Mouse (Mus musculus) small intestine, adult 2 months (tissue): Measurements from ENCODE around the gene Hist1h2ap. TPM values are rescaled to one million over a fixed set of nuclear protein-coding genes. Genes with fewer than 3 reads are reported as not detected.
A peak's percentile ranks its signal among the peaks of the same experiment; 100 is the strongest.
"Not testable (repeated sequence)": the region's sequence is repeated elsewhere in the genome, so short reads cannot be mapped to it uniquely, and the experiment has no call there.

ENCODE experiments used
- H3K27ac ChIP-seq: fragments of 200-500 bp; 2 replicates; pipeline ENCODE4 v1.5.1; 2012; ENCODE audit warnings: low read depth, low read length, control low read depth, inconsistent platforms; ENCODE audit not compliant: insufficient read depth
- H3K27me3 ChIP-seq: fragments of 200-500 bp; 2 replicates; pipeline ENCODE4 v1.6.1; 2012; ENCODE audit warnings: mild to moderate bottlenecking, moderate library complexity, low read length, inconsistent platforms; ENCODE audit not compliant: control insufficient read depth, insufficient read depth
- H3K36me3 ChIP-seq: fragments of 200-500 bp; 2 replicates; pipeline ENCODE4 v1.6.1; 2012; ENCODE audit warnings: mild to moderate bottlenecking, low read length, control low read depth, inconsistent platforms; ENCODE audit not compliant: control insufficient read depth, insufficient read depth
- H3K4me1 ChIP-seq: fragments of 200-500 bp; 2 replicates; pipeline ENCODE4 v1.6.1; 2012; ENCODE audit warnings: low read length, inconsistent platforms, mixed read lengths; ENCODE audit not compliant: control insufficient read depth, insufficient read depth, insufficient read length
- H3K4me3 ChIP-seq: fragments of 200-500 bp; 2 replicates; pipeline ENCODE4 v1.5.1; 2012; ENCODE audit warnings: low read depth, mild to moderate bottlenecking, control low read depth, inconsistent platforms, low read length, moderate library complexity
- CTCF ChIP-seq: fragments of 200-500 bp; IDR thresholded peaks from 2 replicates; pipeline ENCODE4 v1.5.1; 2012; ENCODE audit warnings: low read depth, mild to moderate bottlenecking, control low read depth, inconsistent platforms, low read length, moderate library complexity, mixed read lengths; ENCODE audit not compliant: insufficient replicate concordance, insufficient read length; ENCODE audit errors: extremely low read depth
- POLR2A ChIP-seq: fragments of 200-500 bp; IDR thresholded peaks from 2 replicates; pipeline ENCODE4 v1.6.1; 2012; ENCODE audit warnings: low read depth, mild to moderate bottlenecking, control low read depth, inconsistent platforms, low read length, moderate library complexity
- WGBS: fragments of 180-500 bp; shearing (Covaris S2); methylation state at CpG from one replicate; pipeline ENCODE4 v1.1.7; 2018; 5-methylcytosine and 5-hydroxymethylcytosine counted together
- polyA plus RNA-seq: library from polyadenylated mRNA; depleted of rRNA; stranded (reverse); fragments of >200 nt; gene quantifications from 2 replicates; pipeline ENCODE4 v1.2.3, GENCODE M21; 2012; rRNA removed

Hist1h2ap gene
- 1,042 and 2,404 TPM in 2 replicates for polyA plus RNA-seq

GRCm38 (mm10) chr13:21833461-21833860 lies at the start of gene Hist1h2ap, which contains the start of gene Hist1h2br:
Gene Hist1h2ap (minus strand): TSS chr13:21833507.
Gene Hist1h2br (plus strand): TSS chr13:21833743.
- H3K4me1 ChIP-seq, H3K36me3 ChIP-seq, H3K4me3 ChIP-seq, H3K27ac ChIP-seq, H3K27me3 ChIP-seq: not testable (repeated sequence)
- WGBS: no CpG with 5 or more reads among the region's 24 CpGs

DNA sequence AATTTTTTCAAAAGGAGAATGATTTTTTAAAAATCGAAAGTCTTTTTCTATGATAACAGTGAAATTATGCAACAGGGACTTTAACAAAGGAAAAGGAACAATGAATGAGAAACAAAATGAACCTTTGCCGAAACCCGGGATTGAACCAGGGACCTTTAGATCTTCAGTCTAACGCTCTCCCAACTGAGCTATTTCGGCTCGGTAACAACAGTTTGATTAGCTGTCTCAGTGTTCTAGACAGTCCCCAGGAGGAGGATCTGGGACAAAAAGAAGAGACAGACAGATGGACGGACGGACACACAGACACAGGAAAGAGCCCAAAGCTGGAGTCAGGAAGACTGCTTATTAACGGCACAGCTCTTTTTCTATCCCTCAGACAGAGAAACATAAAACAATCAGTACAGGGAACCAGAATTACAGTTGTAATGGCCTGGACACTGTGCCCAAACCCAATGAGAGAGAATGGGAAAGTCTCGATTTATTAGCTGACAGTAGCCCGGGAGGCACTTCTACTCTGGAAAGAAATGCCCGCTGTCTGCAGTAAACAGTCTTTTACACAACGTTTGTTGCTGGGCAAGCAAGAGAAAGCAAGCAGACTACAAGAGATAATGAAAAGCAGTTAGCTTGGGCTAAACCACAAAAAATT lies 49.6 kb upstream of the Hist1h2ap start:
- H3K27ac ChIP-seq: no peak overlapping the region

GRCm38 (mm10) chr13:21881878-21882669 lies 48.8 kb upstream of the Hist1h2ap start:
- Histone ChIP-seq H3K4me1 (no peaks in the 10 kb centered on the region), H3K36me3 (no peaks in the 10 kb centered on the region), H3K4me3 (no peak overlapping the region), H3K27ac (no peak overlapping the region), H3K27me3 (no peaks in the 10 kb centered on the region)
- no peak for TF ChIP-seq POLR2A
- no peak for TF ChIP-seq CTCF
- 12% methylated on average over 27 of the region's 27 CpGs for WGBS

More for the DNA sequence above, 49.6 kb upstream of the Hist1h2ap start:
- H3K4me1 ChIP-seq: no peaks in the 10 kb centered on the region
- H3K36me3 ChIP-seq: no peaks in the 10 kb centered on the region
- H3K27me3 ChIP-seq: no peaks in the 10 kb centered on the region
- TF ChIP-seq POLR2A: no peak
- TF ChIP-seq CTCF: no peak
- WGBS: 7% methylated on average over 13 of the region's 13 CpGs
- no peak overlapping the region for H3K4me3 ChIP-seq

GRCm38 (mm10) chr13:21880735-21881134 lies 47.4 kb upstream of the Hist1h2ap start:
- H3K4me1 ChIP-seq: no peaks in the 10 kb centered on the region
- H3K4me3 ChIP-seq: no peak overlapping the region
- H3K27ac ChIP-seq: no peak overlapping the region
- no peaks in the 10 kb centered on the region for H3K36me3 ChIP-seq
- no peaks in the 10 kb centered on the region for H3K27me3 ChIP-seq
- 85% methylated on average over 6 of the region's 6 CpGs for WGBS
- TF ChIP-seq POLR2A (no peak), CTCF (no peak)

- not testable (repeated sequence) for H3K4me3 ChIP-seq, H3K27me3 ChIP-seq, H3K4me1 ChIP-seq, H3K27ac ChIP-seq, H3K36me3 ChIP-seq
- WGBS: 49% methylated on average over 3 of the region's 3 CpGs
These were observed 32.2 kb upstream of the Hist1h2ap start for GRCm38 (mm10) chr13:21865503-21865902.

DNA sequence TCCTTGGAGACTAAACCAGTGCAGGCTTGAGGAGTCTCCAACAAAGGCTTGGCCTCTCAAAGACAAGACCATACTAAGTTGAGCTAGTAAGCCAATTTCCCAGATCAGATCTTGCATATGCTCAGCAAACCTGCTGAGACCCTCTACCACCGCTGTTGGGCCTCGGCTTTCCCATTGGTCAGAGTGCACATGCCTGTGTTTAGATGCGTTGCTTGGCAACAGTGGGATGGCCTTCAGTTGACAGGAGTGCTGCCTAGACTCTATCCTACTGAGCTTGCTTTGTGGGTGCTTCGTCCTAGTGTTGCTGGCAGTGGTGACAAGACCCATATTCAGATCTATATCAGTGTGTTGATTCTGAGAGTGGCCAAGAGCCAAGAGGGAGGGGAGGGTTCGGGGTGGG lies 28.3 kb upstream of the Hist1h2ap start:
- H3K4me1 ChIP-seq: no peaks in the 10 kb centered on the region
- no peak overlapping the region for H3K27ac ChIP-seq
- H3K27me3 ChIP-seq: no peaks in the 10 kb centered on the region
- no peaks in the 10 kb centered on the region for H3K36me3 ChIP-seq
- TF ChIP-seq POLR2A (no peak), CTCF (no peak)
- WGBS: 44% methylated on average over 5 of the region's 5 CpGs
- H3K4me3 ChIP-seq: no peak overlapping the region

DNA sequence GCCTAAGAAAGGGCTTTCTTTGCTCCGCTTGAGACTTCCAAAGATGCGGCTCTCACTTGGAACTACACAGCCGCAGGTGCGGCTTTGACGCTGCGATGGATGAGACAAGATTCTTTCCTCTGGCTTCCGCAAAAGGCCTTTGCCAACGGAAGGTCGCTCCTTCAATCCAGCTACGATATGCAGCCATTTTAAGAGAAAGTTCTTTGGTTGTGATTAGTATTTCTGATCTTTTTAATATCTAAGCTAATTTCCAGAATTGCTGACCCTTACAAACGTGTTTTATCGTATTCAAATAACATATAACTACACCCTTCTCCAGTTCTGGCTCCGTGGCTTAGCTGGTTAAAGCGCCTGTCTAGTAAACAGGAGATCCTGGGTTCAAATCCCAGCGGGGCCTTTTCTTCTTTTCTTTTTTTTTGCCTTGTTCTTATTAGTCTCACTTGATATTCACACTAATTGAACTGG lies 22.4 kb upstream of the Hist1h2ap start:
- Histone ChIP-seq H3K27ac (no peak overlapping the region), H3K27me3 (no peaks in the 10 kb centered on the region), H3K4me3 (peak overlapping the region; percentile 59), H3K36me3 (no peaks in the 10 kb centered on the region), H3K4me1 (no peaks in the 10 kb centered on the region)
- WGBS: 6% methylated on average over 15 of the region's 15 CpGs
- no peak for TF ChIP-seq CTCF
- no peak for TF ChIP-seq POLR2A
